In the genomic region with DNA sequence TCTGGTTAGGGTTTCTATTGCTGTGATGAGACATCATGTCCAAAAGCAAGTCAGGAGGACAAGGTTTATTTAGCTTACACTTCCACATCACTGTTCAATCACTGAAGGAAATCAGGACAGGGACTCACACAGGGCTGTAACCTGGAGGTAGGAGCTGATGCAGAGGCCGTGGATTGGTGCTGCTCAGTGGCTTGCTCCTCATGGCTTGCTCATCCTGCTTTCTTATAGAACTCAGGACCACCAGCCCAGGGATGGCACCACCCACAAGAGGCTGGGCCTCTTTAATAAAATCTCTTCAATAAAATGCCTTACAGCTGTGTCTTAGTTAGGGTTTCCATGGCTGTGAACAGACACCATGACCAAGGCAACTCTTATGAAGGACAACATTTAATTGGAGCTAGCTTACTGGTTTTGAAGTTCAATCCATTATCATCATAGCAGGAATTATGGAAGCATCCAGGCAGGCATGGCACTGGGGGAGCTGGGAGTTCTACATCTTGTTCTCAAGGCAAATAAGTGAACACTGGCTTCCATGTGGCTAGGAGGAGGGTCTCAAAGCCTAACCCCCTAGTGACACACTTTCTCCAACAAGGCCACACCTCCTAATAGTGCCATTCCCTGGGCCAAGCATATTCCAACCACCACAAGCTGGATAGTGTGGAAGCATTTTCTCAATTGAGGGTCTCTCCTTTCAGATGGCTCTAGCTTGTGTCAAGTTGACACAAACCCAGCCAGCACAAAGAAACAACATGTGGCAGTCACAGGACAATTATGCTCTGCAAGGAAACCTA, we compare ENCODE assay signal across 34 mouse cellular contexts.
"Had no signal": no experiment of that assay in that cellular context is flagged by ENCODE, and none has a peak within 500 bp of the region (broad histone marks: within the 10 kb centered on the region; RNA-seq: fewer than 3 reads in every experiment).

No protein-coding gene starts in this region.

- ATAC-seq: hindbrain, embryonic 16.5 days; hindbrain, postnatal 0 days; inflammation-experienced regulatory T-cells, adult 6 months; intestine, embryonic 15.5 days; intestine, embryonic 16.5 days; intestine, postnatal 0 days had no signal

- H3K9ac ChIP-seq: heart, embryonic 12.5 days; heart, embryonic 13.5 days; heart, embryonic 15.5 days; hindbrain, embryonic 12.5 days; hindbrain, embryonic 13.5 days; hindbrain, embryonic 14.5 days; hindbrain, embryonic 15.5 days; intestine, embryonic 15.5 days; kidney, embryonic 15.5 days had no signal

- H3K4me2 ChIP-seq: heart, embryonic 11.5 days; heart, embryonic 12.5 days; heart, embryonic 13.5 days; heart, embryonic 15.5 days; hindbrain, embryonic 12.5 days; hindbrain, embryonic 13.5 days; hindbrain, embryonic 14.5 days; hindbrain, embryonic 15.5 days; intestine, embryonic 15.5 days; kidney, embryonic 15.5 days had no signal

- H3K4me3 ChIP-seq: heart, embryonic 12.5 days; heart, embryonic 13.5 days; heart, embryonic 15.5 days; hindbrain, embryonic 10.5 days; hindbrain, embryonic 12.5 days; hindbrain, embryonic 13.5 days; hindbrain, embryonic 15.5 days; intestine, embryonic 15.5 days; kidney, embryonic 15.5 days; layer of hippocampus, adult 2 months; left cerebral cortex, adult 2 months had no signal

- H3K27ac ChIP-seq: heart, embryonic 13.5 days; heart, embryonic 15.5 days; hindbrain, embryonic 10.5 days; hindbrain, embryonic 12.5 days; hindbrain, embryonic 13.5 days; hindbrain, embryonic 14.5 days; hindbrain, embryonic 15.5 days; hindbrain, postnatal 0 days; intestine, embryonic 15.5 days; kidney, embryonic 15.5 days; kidney, postnatal 0 days; layer of hippocampus, adult 2 months; left cerebral cortex, adult 2 months had no signal

- H3K36me3 ChIP-seq: heart, embryonic 12.5 days; heart, embryonic 13.5 days; heart, embryonic 15.5 days; hindbrain, embryonic 10.5 days; hindbrain, embryonic 12.5 days; hindbrain, embryonic 13.5 days; hindbrain, embryonic 15.5 days; intestine, embryonic 15.5 days; kidney, embryonic 15.5 days had no signal

- DNase-seq: heart, postnatal 10 days; heart, postnatal 14 days; heart, postnatal 36 days; heart, postnatal 4 days; kidney, adult 18-20 months; kidney, adult 2 months; kidney, adult 8-10 months; kidney, adult 9 months; kidney, postnatal 10 days; kidney, postnatal 14 days; kidney, postnatal 25 days; kidney, postnatal 36 days; kidney, postnatal 4 days; layer of hippocampus, adult 9-11 months; layer of hippocampus, postnatal 36 days had no signal

- H3K4me1 ChIP-seq: heart, embryonic 12.5 days; heart, embryonic 13.5 days; heart, embryonic 15.5 days; hindbrain, embryonic 13.5 days; hindbrain, embryonic 15.5 days; intestine, embryonic 15.5 days; kidney, embryonic 15.5 days had no signal

- H3K9me3 ChIP-seq: heart, embryonic 13.5 days; heart, embryonic 15.5 days; hindbrain, embryonic 10.5 days; hindbrain, embryonic 12.5 days; hindbrain, embryonic 13.5 days; hindbrain, embryonic 15.5 days; intestine, embryonic 15.5 days; kidney, embryonic 15.5 days had no signal

- H3K27me3 ChIP-seq: heart, embryonic 12.5 days; heart, embryonic 13.5 days; heart, embryonic 15.5 days; hindbrain, embryonic 12.5 days; hindbrain, embryonic 13.5 days; hindbrain, embryonic 15.5 days; intestine, embryonic 15.5 days; kidney, embryonic 15.5 days had no signal
